21 mouse cellular contexts compared by ENCODE assay signal in genomic region chr1:82795211-82795610, GRCm38 (mm10). TPM values are rescaled to one million over a fixed set of nuclear protein-coding genes. Genes with fewer than 3 reads are reported as not detected.
A peak's percentile ranks its signal among the peaks of the same experiment; 100 is the strongest.
DNase-seq lines count a peak whose midpoint lies in the region; ATAC-seq lines count a peak whose summit lies in the region.
"Had no signal": no experiment of that assay in that cellular context is flagged by ENCODE, and none has a peak within 500 bp of the region (broad histone marks: within the 10 kb centered on the region; RNA-seq: fewer than 3 reads in every experiment).

No protein-coding gene starts in this region.

- DNase-seq in heart, embryonic 10.5 days (ENCODE audit: low spot score): no peak
- no peak for DNase-seq in liver, embryonic 13.5 days
- no peak for DNase-seq in liver, embryonic 11.5 days (ENCODE audit: low spot score)
- DNase-seq in naive thymus-derived CD4-positive, alpha-beta T cell, adult 2 months (ENCODE audit: low read depth): peak; percentile 26
- no peak for DNase-seq in ovary, postnatal 14 days (ENCODE audit: low spot score)
- DNase-seq: B cell, adult 2 months; cerebellum, adult 11-12 months; gastrocnemius, adult 2 months; kidney, postnatal 25 days; left cerebral cortex, postnatal 4 days; thymus, postnatal 14 days had no signal

- no peak overlapping the region for H3K27ac ChIP-seq in heart, embryonic 12.5 days (ENCODE audit: poor library complexity, severe bottlenecking)
- no peak overlapping the region for H3K27ac ChIP-seq in heart, embryonic 10.5 days
- H3K27ac ChIP-seq in liver, embryonic 13.5 days: 0 out of 2 replicates have a peak overlapping the region, but pooled peaks have one; percentile 2
- H3K27ac ChIP-seq in liver, embryonic 11.5 days (ENCODE audit: low read depth, low read length): no peak overlapping the region
- H3K27ac ChIP-seq: midbrain, embryonic 13.5 days had no signal

- no peaks in the 10 kb centered on the region for H3K27me3 ChIP-seq in heart, embryonic 12.5 days (replicated peaks)
- no peaks in the 10 kb centered on the region for H3K27me3 ChIP-seq in heart, embryonic 10.5 days (ENCODE audit: insufficient read depth, poor library complexity, severe bottlenecking)
- H3K27me3 ChIP-seq in liver, embryonic 13.5 days: no peaks in the 10 kb centered on the region
- no peaks in the 10 kb centered on the region for H3K27me3 ChIP-seq in liver, embryonic 11.5 days (replicated peaks; ENCODE audit: control insufficient read depth, insufficient read depth, low read length)
- H3K27me3 ChIP-seq: midbrain, embryonic 13.5 days had no signal

- no peak overlapping the region for H3K9ac ChIP-seq in heart, embryonic 12.5 days
- no peak overlapping the region for H3K9ac ChIP-seq in liver, embryonic 13.5 days
- no peak overlapping the region for H3K9ac ChIP-seq in liver, embryonic 11.5 days (ENCODE audit: low read depth, low read length)
- H3K9ac ChIP-seq: liver, embryonic 15.5 days; midbrain, embryonic 13.5 days had no signal

- no peak overlapping the region for H3K4me3 ChIP-seq in heart, embryonic 12.5 days
- H3K4me3 ChIP-seq in heart, embryonic 10.5 days: no peak overlapping the region
- no peak overlapping the region for H3K4me3 ChIP-seq in liver, embryonic 13.5 days (replicated peaks)
- H3K4me3 ChIP-seq in liver, embryonic 11.5 days (ENCODE audit: low read depth, low read length): no peak overlapping the region
- H3K4me3 ChIP-seq: gastrocnemius, adult 2 months; liver, embryonic 15.5 days; midbrain, embryonic 13.5 days had no signal

- H3K9me3 ChIP-seq in heart, embryonic 12.5 days (replicated peaks): no peaks in the 10 kb centered on the region
- H3K9me3 ChIP-seq in heart, embryonic 10.5 days: no peaks in the 10 kb centered on the region
- no peaks in the 10 kb centered on the region for H3K9me3 ChIP-seq in liver, embryonic 13.5 days (replicated peaks)
- H3K9me3 ChIP-seq in liver, embryonic 11.5 days (ENCODE audit: control insufficient read depth, low read length): no peaks in the 10 kb centered on the region
- H3K9me3 ChIP-seq: liver, embryonic 15.5 days; midbrain, embryonic 13.5 days had no signal

- no peak overlapping the region for H3K4me2 ChIP-seq in heart, embryonic 12.5 days
- H3K4me2 ChIP-seq in liver, embryonic 13.5 days: no peak overlapping the region
- no peak overlapping the region for H3K4me2 ChIP-seq in liver, embryonic 11.5 days
- H3K4me2 ChIP-seq: liver, embryonic 15.5 days; midbrain, embryonic 13.5 days had no signal

- peaks cover 10% of the 10 kb centered on the region; the same call in 1 of the 2 replicates for H3K4me1 ChIP-seq in heart, embryonic 12.5 days (replicated peaks)
- peaks cover 4% of the 10 kb centered on the region; the same call in 1 of the 2 replicates for H3K4me1 ChIP-seq in heart, embryonic 10.5 days
- peaks cover 41% of the 10 kb centered on the region for H3K4me1 ChIP-seq in liver, embryonic 13.5 days (replicated peaks)
- H3K4me1 ChIP-seq in liver, embryonic 11.5 days (replicated peaks; ENCODE audit: control insufficient read depth, insufficient read depth, low read length): no peaks in the 10 kb centered on the region

- 0 out of 2 replicates have a peak, but pooled peaks have one; percentile 23 for ATAC-seq in heart, embryonic 12.5 days (ENCODE audit: insufficient number of reproducible peaks, low FRiP score)
- ATAC-seq in liver, embryonic 13.5 days (ENCODE audit: low read depth): no peak
- no peak for ATAC-seq in liver, embryonic 11.5 days (replicated peaks; ENCODE audit: low FRiP score)
- peak; percentile 56 for ATAC-seq in activated CD4-positive, CD25-positive, alpha-beta regulatory T cell, adult 4 months
- no peak for ATAC-seq in megakaryocyte-erythroid progenitor cell, adult 5-6 weeks (replicated peaks; ENCODE audit: low FRiP score, low TSS enrichment, poor library complexity, severe bottlenecking)
- ATAC-seq: forebrain, embryonic 14.5 days; hindbrain, embryonic 16.5 days; midbrain, embryonic 13.5 days had no signal

- WGBS in heart, embryonic 12.5 days: 70% methylated on average over 2 of the region's 2 CpGs
- 77% methylated on average over 2 of the region's 2 CpGs for WGBS in heart, embryonic 10.5 days
- WGBS in liver, embryonic 13.5 days (ENCODE audit: insufficient replicate concordance): 77% methylated on average over 2 of the region's 2 CpGs
- WGBS in liver, embryonic 11.5 days: 87% methylated on average over 2 of the region's 2 CpGs

- H3K36me3 ChIP-seq in heart, embryonic 12.5 days: no peaks in the 10 kb centered on the region
- H3K36me3 ChIP-seq in heart, embryonic 10.5 days: no peaks in the 10 kb centered on the region
- H3K36me3 ChIP-seq in liver, embryonic 13.5 days: no peaks in the 10 kb centered on the region
- no peaks in the 10 kb centered on the region for H3K36me3 ChIP-seq in liver, embryonic 11.5 days (ENCODE audit: control insufficient read depth, insufficient read depth, low read length)
- H3K36me3 ChIP-seq: liver, embryonic 15.5 days; midbrain, embryonic 13.5 days had no signal

RNA-seq across cellular contexts. Expression of gene Gm47791, which starts 24.2 kb away (rescaled TPM):
- polyA plus RNA-seq in heart, embryonic 12.5 days (2016; fragmentation: Nextera tagmentation; extraction: Ambion mirVana): not detected in 2 replicates
- polyA plus RNA-seq in heart, embryonic 10.5 days (2016; fragmentation: Nextera tagmentation; extraction: Ambion mirVana): not detected in 2 replicates
- polyA plus RNA-seq in liver, embryonic 13.5 days (2015; fragmentation: Nextera tagmentation; extraction: Ambion mirVana): not detected in 2 replicates
- polyA plus RNA-seq in liver, embryonic 11.5 days (2014; fragmentation: Nextera tagmentation; extraction: Ambion mirVana): not detected in 2 replicates
- polyA plus RNA-seq in activated CD4-positive, CD25-positive, alpha-beta regulatory T cell, adult 4 months (2017; shearing (Covaris generic)): not detected
- not detected in 2 replicates for total RNA-seq in megakaryocyte-erythroid progenitor cell, adult 5-6 weeks (2014; fragmentation: Nextera tagmentation)
- total RNA-seq in megakaryocyte-erythroid progenitor cell, adult 5-6 weeks (2017): not detected in 2 replicates
- total RNA-seq: common myeloid progenitor, adult 5-6 weeks; gastrocnemius, adult 2 months; layer of hippocampus, postnatal 14 days; left cerebral cortex, postnatal 4 days had no signal
- polyA plus RNA-seq: forebrain, embryonic 14.5 days; hindbrain, embryonic 16.5 days; liver, embryonic 15.5 days; midbrain, embryonic 13.5 days; stomach, embryonic 14.5 days had no signal

RNA-seq across cellular contexts. Expression of gene Tm4sf20, which starts 26.9 kb away (rescaled TPM):
- polyA plus RNA-seq in heart, embryonic 12.5 days (2016; fragmentation: Nextera tagmentation; extraction: Ambion mirVana): 0.17 TPM in 1 of 2 replicates, not detected in the other
- polyA plus RNA-seq in heart, embryonic 10.5 days (2016; fragmentation: Nextera tagmentation; extraction: Ambion mirVana): not detected in 2 replicates
- 0.25 TPM in 1 of 2 replicates, not detected in the other for polyA plus RNA-seq in liver, embryonic 13.5 days (2015; fragmentation: Nextera tagmentation; extraction: Ambion mirVana)
- polyA plus RNA-seq in liver, embryonic 11.5 days (2014; fragmentation: Nextera tagmentation; extraction: Ambion mirVana): 0.12 TPM in 1 of 2 replicates, not detected in the other
- under 1 TPM in 1 of 2 experiments, not detected in 1; 0.81 TPM for polyA plus RNA-seq in activated CD4-positive, CD25-positive, alpha-beta regulatory T cell, adult 4 months (2017; shearing (Covaris generic))
- total RNA-seq in megakaryocyte-erythroid progenitor cell, adult 5-6 weeks (2014; fragmentation: Nextera tagmentation): not detected in 2 replicates
- total RNA-seq in megakaryocyte-erythroid progenitor cell, adult 5-6 weeks (2017): not detected in 2 replicates
- total RNA-seq: common myeloid progenitor, adult 5-6 weeks; gastrocnemius, adult 2 months; layer of hippocampus, postnatal 14 days; left cerebral cortex, postnatal 4 days had no signal
- polyA plus RNA-seq: forebrain, embryonic 14.5 days; hindbrain, embryonic 16.5 days had no signal

RNA-seq across cellular contexts. Expression of gene Agfg1, which starts 44.1 kb away (rescaled TPM):
- polyA plus RNA-seq in heart, embryonic 12.5 days (2016; fragmentation: Nextera tagmentation; extraction: Ambion mirVana): 46.4 and 47.0 TPM in 2 replicates
- 33.5 and 44.7 TPM in 2 replicates for polyA plus RNA-seq in heart, embryonic 10.5 days (2016; fragmentation: Nextera tagmentation; extraction: Ambion mirVana)
- 47.2 and 53.9 TPM in 2 replicates for polyA plus RNA-seq in liver, embryonic 13.5 days (2015; fragmentation: Nextera tagmentation; extraction: Ambion mirVana)
- 47.6 and 58.7 TPM in 2 replicates for polyA plus RNA-seq in liver, embryonic 11.5 days (2014; fragmentation: Nextera tagmentation; extraction: Ambion mirVana)
- polyA plus RNA-seq in activated CD4-positive, CD25-positive, alpha-beta regulatory T cell, adult 4 months (2017; shearing (Covaris generic)): 10 to 100 TPM; 37.1 to 42.3 TPM
- total RNA-seq in megakaryocyte-erythroid progenitor cell, adult 5-6 weeks (2014; fragmentation: Nextera tagmentation): 30.1 and 39.6 TPM in 2 replicates
- 32.5 and 42.1 TPM in 2 replicates for total RNA-seq in megakaryocyte-erythroid progenitor cell, adult 5-6 weeks (2017)

Comparison
In these comparisons a context has a peak if more than half of its experiments do, and no peak if none do; other contexts are left out.
1. ATAC-seq: peak in heart, embryonic 12.5 days (single experiment) and activated CD4-positive, CD25-positive, alpha-beta regulatory T cell, adult 4 months (single experiment); none in liver, embryonic 13.5 days (single experiment), liver, embryonic 11.5 days (single experiment) and megakaryocyte-erythroid progenitor cell, adult 5-6 weeks (single experiment).